Mouse (Mus musculus): ENCODE data around the gene Als2cl.

Gene Als2cl

GRCm38 (mm10) chr9:110881953-110882352 lies 2.3 kb downstream of the Als2cl start:
- DNase-seq, result no peak

GRCm38 (mm10) chr9:110887388-110888303 lies 8.0 kb downstream of the Als2cl start:
- no peak for DNase-seq

- DNase-seq, result no peak
Observed at GRCm38 (mm10) chr9:110888935-110889334, 9.3 kb downstream of the Als2cl start.

GRCm38 (mm10) chr9:110890026-110890783 lies 10.5 kb downstream of the Als2cl start:
- no peak for DNase-seq

- DNase-seq, result no peak
Observed at GRCm38 (mm10) chr9:110891077-110891828, 11.6 kb downstream of the Als2cl start.

- no peak for DNase-seq
Observed at GRCm38 (mm10) chr9:110892552-110892951, 12.9 kb downstream of the Als2cl start.

GRCm38 (mm10) chr9:110893429-110893828 lies 13.8 kb downstream of the Als2cl start:
- no peak for DNase-seq

- DNase-seq, result no peak
Observed at GRCm38 (mm10) chr9:110895507-110895906, 15.8 kb downstream of the Als2cl start.

GRCm38 (mm10) chr9:110895994-110896393 lies 16.3 kb downstream of the Als2cl start:
- no peak for DNase-seq

GRCm38 (mm10) chr9:110896595-110896994 lies 16.9 kb downstream of the Als2cl start:
- no peak for DNase-seq

- DNase-seq, result no peak
Observed at GRCm38 (mm10) chr9:110899451-110900008, 19.9 kb downstream of the Als2cl start.

GRCm38 (mm10) chr9:110901204-110901603 lies 21.5 kb downstream of the Als2cl start:
- DNase-seq, result no peak

GRCm38 (mm10) chr9:110902271-110902670 lies 22.6 kb downstream of the Als2cl start:
- no peak for DNase-seq

GRCm38 (mm10) chr9:110907201-110907837 lies 27.6 kb downstream of the Als2cl start:
- DNase-seq, result no peak

- DNase-seq, result no peak
Observed at GRCm38 (mm10) chr9:110907838-110908630, 28.4 kb downstream of the Als2cl start.

GRCm38 (mm10) chr9:110908631-110909016 lies 29.0 kb downstream of the Als2cl start:
- no peak for DNase-seq

GRCm38 (mm10) chr9:110909371-110909967 lies 29.8 kb downstream of the Als2cl start:
- no peak for DNase-seq

GRCm38 (mm10) chr9:110914631-110915236 lies 35.1 kb downstream of the Als2cl start:
- DNase-seq, result no peak

GRCm38 (mm10) chr9:110915466-110915865 lies 35.8 kb downstream of the Als2cl start:
- no peak for DNase-seq

GRCm38 (mm10) chr9:110916786-110917185 lies 37.1 kb downstream of the Als2cl start, which contains the start of gene Fam240a:
Gene Fam240a (minus strand): TSS chr9:110916861.
- no peak for DNase-seq

Data from cerebellum, adult 18-20 months (tissue).